Mouse (Mus musculus) thymus, adult 2 months (tissue): Measurements from ENCODE around the gene Kirrel3. TPM values are rescaled to one million over a fixed set of nuclear protein-coding genes. Genes with fewer than 3 reads are reported as not detected.

Source experiments
- DNase-seq: peaks from one replicate; pipeline ENCODE4 v3.0.0; 2021
- H3K27ac ChIP-seq: fragments of 200-500 bp; 2 replicates; pipeline ENCODE4 v1.5.1; 2012; ENCODE audit warnings: low read length, control low read depth; ENCODE audit not compliant: control insufficient read depth, insufficient read depth
- H3K27me3 ChIP-seq: fragments of 200-500 bp; 2 replicates; pipeline ENCODE4 v1.6.1; 2012; ENCODE audit warnings: mild to moderate bottlenecking, low read length, moderate library complexity, mixed read lengths; ENCODE audit not compliant: control insufficient read depth, insufficient read depth
- H3K36me3 ChIP-seq: fragments of 200-500 bp; 2 replicates; pipeline ENCODE4 v1.6.1; 2012; ENCODE audit warnings: mild to moderate bottlenecking, low read length, moderate library complexity; ENCODE audit not compliant: control insufficient read depth, insufficient read depth
- H3K4me1 ChIP-seq: fragments of 200-500 bp; replicated peaks from 2 replicates; pipeline ENCODE4 v1.6.1; 2012; ENCODE audit warnings: low read length; ENCODE audit not compliant: control insufficient read depth, insufficient read depth
- H3K4me3 ChIP-seq: fragments of 200-500 bp; 2 replicates; pipeline ENCODE4 v1.5.1; 2012; ENCODE audit warnings: mild to moderate bottlenecking, low read length, control low read depth, moderate library complexity; ENCODE audit not compliant: control insufficient read depth, insufficient read depth
- CTCF ChIP-seq: fragments of 200-500 bp; IDR thresholded peaks from 2 replicates; pipeline ENCODE4 v1.5.1; 2012; ENCODE audit warnings: mild to moderate bottlenecking, control low read depth, low read length, moderate library complexity, borderline replicate concordance; ENCODE audit not compliant: control insufficient read depth, poor library complexity, insufficient read depth; ENCODE audit errors: extremely low read depth
- POLR2A ChIP-seq: fragments of 200-500 bp; IDR thresholded peaks from 2 replicates; pipeline ENCODE4 v1.6.1; 2012; ENCODE audit warnings: mild to moderate bottlenecking, low read length, control low read depth, moderate library complexity; ENCODE audit not compliant: control insufficient read depth, poor library complexity, insufficient read depth; ENCODE audit errors: extremely low read depth
- WGBS: fragments of 180-500 bp; shearing (Covaris S2); methylation state at CpG from one replicate; pipeline ENCODE4 v1.1.7; 2018; 5-methylcytosine and 5-hydroxymethylcytosine counted together
- polyA plus RNA-seq: library from polyadenylated mRNA; depleted of rRNA; stranded (reverse); fragments of >200 nt; gene quantifications from 2 replicates; pipeline ENCODE4 v1.2.3, GENCODE M21; 2012; rRNA removed

The Kirrel3 gene
- 0.57 and 1.2 TPM in 2 replicates for polyA plus RNA-seq

DNA sequence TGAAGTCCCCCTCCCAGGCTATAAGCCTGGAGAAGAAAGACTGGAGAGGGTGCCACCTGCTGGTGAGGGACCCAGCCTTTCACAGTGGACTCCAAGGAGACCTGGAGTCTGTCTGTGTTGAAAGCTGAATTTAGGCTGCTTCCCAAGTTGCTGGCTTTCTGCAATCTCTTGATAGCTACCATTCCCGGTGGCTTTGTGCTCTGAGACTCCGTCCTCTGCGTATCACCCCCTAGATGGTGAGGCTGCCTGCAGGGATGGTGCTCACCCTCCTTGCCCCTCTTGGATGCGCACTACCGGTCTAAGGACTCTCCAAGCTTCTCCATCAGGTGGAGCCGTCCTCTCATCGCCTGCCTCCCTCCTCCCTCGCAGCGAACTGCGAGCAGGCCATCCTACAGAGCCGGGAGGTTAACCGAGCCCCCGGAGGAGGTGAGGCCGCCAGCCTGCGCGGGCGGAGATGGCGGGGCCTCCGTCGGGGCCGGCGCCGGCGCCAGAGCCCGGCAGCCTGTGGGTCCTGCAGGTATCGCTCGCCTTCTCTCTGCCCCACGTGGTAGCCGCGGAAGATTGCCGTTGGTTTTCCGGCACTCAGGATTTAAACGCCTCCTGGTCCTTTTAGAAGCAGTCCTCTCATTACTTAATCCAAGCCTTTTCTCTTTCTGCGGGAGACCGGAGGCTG, at the start of gene Kirrel3:
Kirrel3 (plus strand) TSS at position 136 of the 673 bp plus-strand sequence.
- Histone ChIP-seq H3K4me3 (no peak within 1 kb of the TSS), H3K27ac (no peak within 1 kb of the TSS), H3K4me1 (no peaks in the 10 kb centered on the region), H3K27me3 (peaks cover 3% of the 10 kb centered on the region; the same call in 1 of the 2 replicates), H3K36me3 (no peaks in the 10 kb centered on the region)
- DNase-seq = no peak
- TF ChIP-seq POLR2A = no peak
- TF ChIP-seq CTCF = no peak
- WGBS = 5% methylated on average over 35 of the region's 35 CpGs

DNA sequence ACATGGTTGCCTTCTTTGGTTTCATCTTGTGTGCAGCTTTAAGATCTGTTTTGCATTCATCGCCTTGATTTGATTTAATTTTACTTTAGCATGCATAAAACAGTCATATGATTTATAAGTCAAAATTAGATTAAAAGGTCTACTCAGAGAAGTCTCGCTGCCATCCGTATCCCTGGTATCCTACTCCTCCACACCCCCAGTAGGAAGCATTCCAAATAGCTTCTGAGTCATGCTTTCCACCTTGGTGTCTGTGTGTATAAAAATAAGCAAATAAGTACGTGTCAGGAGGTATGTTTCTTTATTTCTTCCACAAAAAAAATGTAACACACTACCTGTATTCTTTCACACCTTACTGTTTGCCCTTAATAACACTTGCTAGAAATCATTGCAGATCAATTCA, 45.0 kb upstream of the Kirrel3 start:
- no peak overlapping the region for H3K4me3 ChIP-seq
- H3K4me1 ChIP-seq = no peaks in the 10 kb centered on the region
- 89% methylated on average over 4 of the region's 4 CpGs for WGBS
- TF ChIP-seq CTCF (no peak), POLR2A (no peak)
- H3K27ac ChIP-seq = no peak overlapping the region
- no peaks in the 10 kb centered on the region for H3K27me3 ChIP-seq
- DNase-seq = no peak
- no peaks in the 10 kb centered on the region for H3K36me3 ChIP-seq

DNA sequence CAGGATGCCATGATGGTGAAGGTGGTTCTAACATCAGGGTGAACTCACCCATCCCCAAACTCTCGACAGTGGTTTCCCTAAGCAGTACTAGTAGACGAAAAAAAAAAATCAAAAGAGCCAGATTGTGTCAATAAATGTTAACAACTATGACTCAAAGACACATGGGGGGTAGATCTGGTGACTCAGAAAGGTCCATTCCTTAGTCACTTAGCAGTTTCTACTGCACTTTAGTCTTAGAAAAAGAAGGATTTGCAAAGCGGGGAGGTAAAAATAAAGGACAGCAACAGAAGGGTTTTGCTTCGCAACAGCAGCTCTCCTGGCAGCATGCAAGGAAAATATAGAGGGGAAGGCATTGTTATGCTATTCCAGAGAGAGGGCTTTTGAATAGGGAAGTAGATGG, 41.7 kb upstream of the Kirrel3 start:
- H3K27ac ChIP-seq = no peak overlapping the region
- H3K36me3 ChIP-seq = no peaks in the 10 kb centered on the region
- DNase-seq = no peak
- H3K4me1 ChIP-seq = no peaks in the 10 kb centered on the region
- TF ChIP-seq POLR2A (no peak), CTCF (no peak)
- H3K27me3 ChIP-seq = no peaks in the 10 kb centered on the region
- no peak overlapping the region for H3K4me3 ChIP-seq
- WGBS = 86% methylated on average over 4 of the region's 4 CpGs

DNA sequence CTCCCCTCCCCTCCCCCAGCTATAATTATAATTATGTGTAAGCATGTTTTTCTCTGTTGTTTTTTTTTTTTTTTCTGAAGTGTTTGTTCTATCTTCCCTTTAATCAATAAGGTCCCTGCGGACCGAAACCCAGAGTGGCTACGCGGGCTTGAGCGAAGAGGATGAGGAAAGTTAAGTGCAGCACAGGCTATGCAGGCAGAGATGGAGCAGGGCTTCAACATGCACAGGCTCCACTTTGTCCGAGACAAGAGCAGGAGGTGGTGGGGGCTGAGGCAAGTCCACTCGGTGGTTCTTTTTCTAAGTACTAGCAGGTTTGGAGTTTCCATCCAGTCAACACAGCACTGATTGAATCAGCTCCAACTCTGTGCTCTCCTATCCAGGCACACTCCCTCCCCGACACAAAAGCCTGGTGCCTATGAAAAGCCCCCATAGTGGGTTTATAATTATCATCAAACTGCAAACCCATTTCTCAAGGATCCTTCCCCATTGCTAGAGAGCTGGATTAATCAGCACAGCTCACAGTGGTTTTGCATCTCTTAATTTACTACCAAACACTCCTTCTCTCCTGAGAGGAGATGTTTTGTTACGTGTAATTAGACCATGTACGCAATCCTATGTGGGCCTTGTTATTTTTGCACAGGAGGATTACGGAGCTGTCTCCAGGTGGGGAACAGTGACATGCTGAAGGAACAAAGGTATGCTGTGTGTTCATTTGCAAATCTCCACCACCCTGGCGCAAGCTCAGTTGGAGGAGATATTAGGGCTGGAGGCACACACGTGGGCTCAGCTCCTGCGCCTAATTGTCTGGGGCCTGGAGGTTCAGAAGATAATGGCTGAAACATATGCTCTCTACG, 39.0 kb upstream of the Kirrel3 start:
- TF ChIP-seq POLR2A (no peak), CTCF (no peak)
- Histone ChIP-seq H3K27me3 (no peaks in the 10 kb centered on the region), H3K36me3 (no peaks in the 10 kb centered on the region), H3K4me1 (no peaks in the 10 kb centered on the region), H3K4me3 (no peak overlapping the region), H3K27ac (no peak overlapping the region)
- DNase-seq = no peak
- WGBS = 88% methylated on average over 15 of the region's 15 CpGs

DNA sequence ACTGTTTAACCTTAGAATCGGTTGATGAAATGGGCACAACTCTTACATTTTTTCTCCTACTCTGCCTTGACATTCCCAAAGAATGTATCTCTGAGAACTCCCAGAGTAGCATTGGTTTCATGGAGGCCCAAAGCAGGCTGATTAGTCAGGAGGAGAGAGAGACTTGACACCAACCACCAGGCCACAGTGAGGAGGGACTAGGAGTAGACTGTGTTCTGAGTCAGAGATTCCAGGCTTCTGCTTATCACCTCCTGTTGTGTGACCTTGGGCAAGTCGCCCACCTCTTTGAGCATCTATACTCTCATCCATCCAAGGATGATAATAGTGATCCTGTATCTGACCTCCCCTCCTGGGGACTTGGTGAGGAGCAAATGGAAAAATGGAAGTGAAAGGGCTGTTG, 38.0 kb upstream of the Kirrel3 start:
- no peak for DNase-seq
- H3K27me3 ChIP-seq = no peaks in the 10 kb centered on the region
- no peaks in the 10 kb centered on the region for H3K4me1 ChIP-seq
- no peak for TF ChIP-seq POLR2A
- no peak for TF ChIP-seq CTCF
- WGBS = 92% methylated on average over 2 of the region's 2 CpGs
- H3K36me3 ChIP-seq = no peaks in the 10 kb centered on the region
- no peak overlapping the region for H3K4me3 ChIP-seq
- no peak overlapping the region for H3K27ac ChIP-seq

DNA sequence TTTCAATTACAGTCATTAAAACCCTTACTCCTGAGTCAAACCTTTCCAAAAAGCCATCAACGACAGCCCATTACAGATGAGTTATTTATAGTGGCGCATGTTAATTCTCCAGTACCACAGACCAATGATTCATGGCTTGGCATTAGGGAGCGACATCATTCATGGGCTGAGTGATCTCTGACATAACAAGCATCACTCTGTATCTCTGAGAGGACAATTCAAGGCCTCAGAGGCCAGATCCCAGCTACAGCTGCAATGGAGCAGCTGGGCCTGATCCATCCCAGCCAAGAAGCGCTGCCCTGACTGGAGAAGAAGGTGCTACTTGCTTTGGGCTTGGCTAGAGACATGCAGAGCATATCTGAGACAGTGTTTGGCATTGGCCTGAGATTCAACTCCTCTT, 37.2 kb upstream of the Kirrel3 start:
- Histone ChIP-seq H3K4me1 (no peaks in the 10 kb centered on the region), H3K36me3 (no peaks in the 10 kb centered on the region), H3K4me3 (no peak overlapping the region), H3K27ac (no peak overlapping the region), H3K27me3 (no peaks in the 10 kb centered on the region)
- DNase-seq = no peak
- 90% methylated on average over 4 of the region's 4 CpGs for WGBS
- TF ChIP-seq POLR2A (no peak), CTCF (no peak)
